Mouse (Mus musculus): ENCODE data around the gene Pcdh9. TPM values are rescaled to one million over a fixed set of nuclear protein-coding genes. Genes with fewer than 3 reads are reported as not detected.
"Not testable (repeated sequence)": the region's sequence is repeated elsewhere in the genome, so short reads cannot be mapped to it uniquely, and the experiment has no call there.

The Pcdh9 gene
- polyA plus RNA-seq, 1 experiment from 2014 or later = 27.5 TPM

DNA sequence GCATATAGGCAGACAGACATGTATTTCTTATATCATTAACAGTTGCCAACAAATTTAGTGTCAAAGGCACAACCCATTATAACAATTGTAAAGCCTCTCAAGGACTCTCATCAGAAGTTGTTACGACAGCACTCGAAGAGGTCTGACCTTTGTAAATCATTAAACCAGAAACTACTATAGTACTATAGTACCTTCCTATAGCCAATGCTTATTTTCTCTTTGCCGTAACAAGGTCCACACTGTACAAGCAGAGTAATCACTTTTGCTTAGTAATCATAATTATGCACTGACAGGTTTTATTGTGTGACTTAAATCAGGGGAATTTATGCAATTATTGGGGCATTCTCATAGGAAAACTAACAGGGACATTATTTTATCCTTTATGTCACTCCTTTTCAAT, 606.5 kb downstream of the Pcdh9 start:
- ATAC-seq (replicated peaks; ENCODE audit: insufficient number of reproducible peaks, low FRiP score, low TSS enrichment, low read depth) (no peak), DNase-seq (ENCODE audit: low spot score) (no peak)
- no peak overlapping the region for H3K4me2 ChIP-seq (ENCODE audit: low read depth, low read length)
- no peaks in the 10 kb centered on the region for H3K36me3 ChIP-seq (replicated peaks; ENCODE audit: control insufficient read depth, insufficient read depth, low read depth, low read length)
- no peaks in the 10 kb centered on the region for H3K27me3 ChIP-seq (ENCODE audit: control insufficient read depth, insufficient read depth, low read length)
- no peak overlapping the region for H3K9ac ChIP-seq (replicated peaks; ENCODE audit: low read length)
- no peak overlapping the region for H3K4me3 ChIP-seq (ENCODE audit: low read depth, low read length)
- WGBS = 87% methylated on average over 3 of the region's 3 CpGs
- no peaks in the 10 kb centered on the region for H3K9me3 ChIP-seq (replicated peaks; ENCODE audit: control insufficient read depth, low read length)
- no peak overlapping the region for H3K27ac ChIP-seq (replicated peaks; ENCODE audit: low read depth, low read length)
- H3K4me1 ChIP-seq (ENCODE audit: control insufficient read depth, insufficient read depth, low read length) = no peaks in the 10 kb centered on the region

DNA sequence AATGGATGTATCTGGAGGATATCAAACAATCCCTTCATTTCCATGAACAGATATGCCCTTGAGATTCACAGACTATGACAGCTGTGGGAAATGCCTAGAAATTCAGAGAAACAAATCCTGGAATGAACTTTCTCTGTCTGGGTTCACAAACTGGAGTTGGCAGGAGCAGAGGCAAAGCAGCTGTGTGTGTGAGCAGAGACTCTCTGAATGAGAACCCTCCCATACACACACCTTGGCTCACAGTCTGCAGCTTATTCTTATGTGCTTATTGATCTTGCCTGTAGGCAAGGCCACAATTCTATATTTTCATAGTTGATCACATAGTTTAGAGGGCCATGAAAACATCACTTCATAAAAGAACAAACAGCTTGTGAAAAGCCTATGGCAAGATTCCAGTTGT, 614.8 kb downstream of the Pcdh9 start:
- H3K27me3 ChIP-seq (ENCODE audit: control insufficient read depth, insufficient read depth, low read length) = no peaks in the 10 kb centered on the region
- H3K27ac ChIP-seq (replicated peaks; ENCODE audit: low read depth, low read length) = no peak overlapping the region
- no peak overlapping the region for H3K4me3 ChIP-seq (ENCODE audit: low read depth, low read length)
- ATAC-seq (replicated peaks; ENCODE audit: insufficient number of reproducible peaks, low FRiP score, low TSS enrichment, low read depth) (no peak), DNase-seq (ENCODE audit: low spot score) (no peak)
- no peaks in the 10 kb centered on the region for H3K9me3 ChIP-seq (replicated peaks; ENCODE audit: control insufficient read depth, low read length)
- no peaks in the 10 kb centered on the region for H3K36me3 ChIP-seq (replicated peaks; ENCODE audit: control insufficient read depth, insufficient read depth, low read depth, low read length)
- no peak overlapping the region for H3K4me2 ChIP-seq (ENCODE audit: low read depth, low read length)
- no peak overlapping the region for H3K9ac ChIP-seq (replicated peaks; ENCODE audit: low read length)
- no peaks in the 10 kb centered on the region for H3K4me1 ChIP-seq (ENCODE audit: control insufficient read depth, insufficient read depth, low read length)

DNA sequence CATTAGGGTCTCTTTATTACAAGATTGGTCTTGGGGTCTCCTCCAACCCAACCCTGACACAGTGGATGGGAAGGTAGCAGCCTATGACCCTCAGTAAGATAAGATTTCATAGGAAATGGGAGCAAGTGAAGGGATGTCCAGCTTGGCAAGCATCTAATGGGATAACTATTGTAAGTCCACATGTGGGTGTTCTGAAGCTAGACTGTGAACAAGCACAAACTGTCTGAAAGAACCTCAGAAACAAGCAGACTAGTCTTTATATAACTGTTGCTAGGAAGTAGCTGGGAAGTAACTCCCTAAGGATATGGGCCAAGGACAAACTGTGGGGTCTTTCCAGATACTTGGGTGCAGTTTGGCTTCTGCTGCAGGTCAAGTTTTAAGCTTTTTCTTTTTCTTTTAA, 615.7 kb downstream of the Pcdh9 start:
- Histone ChIP-seq H3K36me3 (replicated peaks; ENCODE audit: control insufficient read depth, insufficient read depth, low read depth, low read length) (no peaks in the 10 kb centered on the region), H3K4me2 (ENCODE audit: low read depth, low read length) (no peak overlapping the region), H3K4me3 (ENCODE audit: low read depth, low read length) (no peak overlapping the region), H3K9me3 (replicated peaks; ENCODE audit: control insufficient read depth, low read length) (no peaks in the 10 kb centered on the region), H3K4me1 (ENCODE audit: control insufficient read depth, insufficient read depth, low read length) (no peaks in the 10 kb centered on the region), H3K27ac (replicated peaks; ENCODE audit: low read depth, low read length) (no peak overlapping the region), H3K9ac (replicated peaks; ENCODE audit: low read length) (no peak overlapping the region), H3K27me3 (ENCODE audit: control insufficient read depth, insufficient read depth, low read length) (no peaks in the 10 kb centered on the region)
- ATAC-seq (replicated peaks; ENCODE audit: insufficient number of reproducible peaks, low FRiP score, low TSS enrichment, low read depth) (no peak), DNase-seq (ENCODE audit: low spot score) (no peak)

DNA sequence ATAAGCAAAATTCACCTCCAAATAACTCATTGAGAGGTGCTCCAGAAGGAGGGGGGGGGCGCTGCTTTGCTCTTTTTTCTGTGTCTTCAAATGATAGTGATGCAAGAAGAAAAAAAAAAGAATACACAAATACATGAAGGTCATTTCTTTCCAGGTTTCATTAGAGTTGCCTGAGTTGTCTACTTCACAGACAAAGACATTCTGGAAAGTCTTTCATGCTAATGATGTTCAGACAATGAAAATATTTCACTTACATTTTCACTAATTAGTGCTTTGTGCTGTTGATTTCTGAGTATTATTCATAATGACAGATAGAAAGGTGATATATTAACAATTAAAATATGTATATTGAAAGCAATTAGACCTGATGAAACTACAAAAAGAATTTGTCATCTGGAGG, 637.1 kb downstream of the Pcdh9 start:
- DNase-seq (ENCODE audit: low spot score) (no peak), ATAC-seq (replicated peaks; ENCODE audit: insufficient number of reproducible peaks, low FRiP score, low TSS enrichment, low read depth) (no peak)
- Histone ChIP-seq H3K4me1 (ENCODE audit: control insufficient read depth, insufficient read depth, low read length) (no peaks in the 10 kb centered on the region), H3K4me3 (ENCODE audit: low read depth, low read length) (no peak overlapping the region), H3K9me3 (replicated peaks; ENCODE audit: control insufficient read depth, low read length) (no peaks in the 10 kb centered on the region), H3K27ac (replicated peaks; ENCODE audit: low read depth, low read length) (no peak overlapping the region), H3K36me3 (replicated peaks; ENCODE audit: control insufficient read depth, insufficient read depth, low read depth, low read length) (no peaks in the 10 kb centered on the region), H3K4me2 (ENCODE audit: low read depth, low read length) (no peak overlapping the region), H3K9ac (replicated peaks; ENCODE audit: low read length) (no peak overlapping the region), H3K27me3 (ENCODE audit: control insufficient read depth, insufficient read depth, low read length) (no peaks in the 10 kb centered on the region)
- WGBS = 82% methylated on average over 1 of the region's 1 CpGs

DNA sequence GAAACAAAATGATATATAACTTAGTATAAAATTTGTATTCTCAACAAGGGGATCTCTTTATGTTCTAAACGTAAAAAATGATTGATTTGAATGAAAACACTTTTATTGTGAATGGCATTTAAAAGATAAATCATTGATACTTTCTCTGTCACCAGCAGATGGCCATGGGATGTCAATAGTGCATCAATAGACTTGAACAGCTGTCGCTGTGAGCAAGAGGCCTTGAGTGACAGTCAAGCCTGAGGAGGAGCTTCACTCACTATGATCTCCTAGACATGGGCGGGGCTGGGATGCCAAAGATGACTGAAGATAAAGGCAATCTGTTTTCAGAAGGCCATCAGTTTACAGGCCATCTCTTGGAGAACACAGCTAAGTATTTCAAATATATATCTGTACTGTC, 650.2 kb downstream of the Pcdh9 start:
- ATAC-seq (replicated peaks; ENCODE audit: insufficient number of reproducible peaks, low FRiP score, low TSS enrichment, low read depth) = no peak
- no peaks in the 10 kb centered on the region for H3K27me3 ChIP-seq (ENCODE audit: control insufficient read depth, insufficient read depth, low read length)
- WGBS = 66% methylated on average over 3 of the region's 3 CpGs
- no peak overlapping the region for H3K4me3 ChIP-seq (ENCODE audit: low read depth, low read length)
- H3K36me3 ChIP-seq (replicated peaks; ENCODE audit: control insufficient read depth, insufficient read depth, low read depth, low read length) = no peaks in the 10 kb centered on the region
- no peak for DNase-seq (ENCODE audit: low spot score)
- no peaks in the 10 kb centered on the region for H3K4me1 ChIP-seq (ENCODE audit: control insufficient read depth, insufficient read depth, low read length)
- H3K9ac ChIP-seq (replicated peaks; ENCODE audit: low read length) = no peak overlapping the region
- no peak overlapping the region for H3K27ac ChIP-seq (replicated peaks; ENCODE audit: low read depth, low read length)
- H3K4me2 ChIP-seq (ENCODE audit: low read depth, low read length) = no peak overlapping the region
- H3K9me3 ChIP-seq (replicated peaks; ENCODE audit: control insufficient read depth, low read length) = no peaks in the 10 kb centered on the region

DNA sequence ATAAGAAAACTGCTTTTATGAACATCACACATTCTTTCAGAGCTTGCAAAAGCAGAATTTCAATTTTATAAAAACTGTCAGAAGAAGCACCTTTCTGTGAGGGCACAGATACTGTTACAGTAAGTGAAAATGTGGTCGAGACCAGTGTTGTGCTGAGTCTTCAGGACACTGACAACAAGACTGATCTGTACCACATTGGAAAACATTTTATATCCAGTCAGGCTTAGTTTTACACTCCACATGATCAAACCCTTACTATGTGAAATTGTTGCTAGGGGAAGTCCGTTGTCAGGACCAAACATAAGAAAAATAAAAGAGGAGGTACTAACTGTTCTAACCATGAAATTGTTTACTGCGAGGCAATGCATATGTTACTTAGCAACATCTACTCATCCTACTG, 656.1 kb downstream of the Pcdh9 start:
- Histone ChIP-seq H3K36me3 (replicated peaks; ENCODE audit: control insufficient read depth, insufficient read depth, low read depth, low read length) (no peaks in the 10 kb centered on the region), H3K4me2 (ENCODE audit: low read depth, low read length) (no peak overlapping the region), H3K27ac (replicated peaks; ENCODE audit: low read depth, low read length) (no peak overlapping the region), H3K4me1 (ENCODE audit: control insufficient read depth, insufficient read depth, low read length) (no peaks in the 10 kb centered on the region), H3K9ac (replicated peaks; ENCODE audit: low read length) (no peak overlapping the region), H3K27me3 (ENCODE audit: control insufficient read depth, insufficient read depth, low read length) (no peaks in the 10 kb centered on the region), H3K9me3 (replicated peaks; ENCODE audit: control insufficient read depth, low read length) (no peaks in the 10 kb centered on the region), H3K4me3 (ENCODE audit: low read depth, low read length) (no peak overlapping the region)
- DNase-seq (ENCODE audit: low spot score) (no peak), ATAC-seq (replicated peaks; ENCODE audit: insufficient number of reproducible peaks, low FRiP score, low TSS enrichment, low read depth) (no peak)
- 78% methylated on average over 3 of the region's 3 CpGs for WGBS

DNA sequence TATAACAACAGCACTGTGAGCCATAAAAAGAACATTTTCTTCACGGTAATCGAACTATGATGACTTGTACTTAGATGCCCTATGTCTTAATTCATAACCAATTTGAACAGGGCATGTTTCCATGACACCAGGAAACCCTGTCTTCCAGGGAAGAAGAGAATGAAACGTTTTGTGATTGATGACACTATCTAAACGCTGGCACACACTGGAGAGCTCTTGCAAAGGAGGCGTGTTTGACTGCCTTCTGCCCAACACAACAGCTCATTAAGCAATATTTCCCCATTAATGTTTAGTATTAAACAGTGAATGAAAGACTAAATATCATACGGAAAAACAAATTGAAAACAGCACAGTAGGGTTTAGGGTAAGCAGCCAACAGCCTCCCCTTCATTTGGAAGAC, 656.9 kb downstream of the Pcdh9 start:
- ATAC-seq (replicated peaks; ENCODE audit: insufficient number of reproducible peaks, low FRiP score, low TSS enrichment, low read depth) = no peak
- no peak overlapping the region for H3K9ac ChIP-seq (replicated peaks; ENCODE audit: low read length)
- WGBS = 70% methylated on average over 6 of the region's 6 CpGs

DNA sequence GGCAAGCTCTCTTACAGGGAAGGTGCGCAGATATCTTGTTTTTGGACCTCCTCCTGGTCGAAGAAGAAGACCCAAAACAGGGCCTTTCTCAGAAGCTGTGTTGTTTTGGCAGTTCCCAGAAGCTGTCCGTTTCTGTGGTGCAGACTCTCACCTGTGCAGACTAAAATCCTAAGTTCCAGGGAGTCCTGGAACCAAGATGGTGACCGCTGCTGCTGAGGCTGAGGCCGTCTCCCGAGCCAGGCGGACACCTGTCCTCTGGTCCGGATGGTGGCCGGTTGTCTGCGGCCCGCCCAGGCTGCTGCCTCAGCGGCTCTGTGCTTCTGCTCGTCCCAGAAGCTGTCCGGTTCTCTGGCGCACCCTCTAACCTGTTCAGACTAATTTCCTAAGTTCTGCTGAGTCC, 675.6 kb downstream of the Pcdh9 start:
- H3K27ac ChIP-seq (replicated peaks; ENCODE audit: low read depth, low read length); H3K9ac ChIP-seq (replicated peaks; ENCODE audit: low read length); H3K4me2 ChIP-seq (ENCODE audit: low read depth, low read length); H3K27me3 ChIP-seq (ENCODE audit: control insufficient read depth, insufficient read depth, low read length); ATAC-seq (replicated peaks; ENCODE audit: insufficient number of reproducible peaks, low FRiP score, low TSS enrichment, low read depth); H3K9me3 ChIP-seq (replicated peaks; ENCODE audit: control insufficient read depth, low read length); H3K4me3 ChIP-seq (ENCODE audit: low read depth, low read length); H3K4me1 ChIP-seq (ENCODE audit: control insufficient read depth, insufficient read depth, low read length); DNase-seq (ENCODE audit: low spot score); H3K36me3 ChIP-seq (replicated peaks; ENCODE audit: control insufficient read depth, insufficient read depth, low read depth, low read length): not testable (repeated sequence)
- WGBS = 100% methylated on average over 5 of the region's 15 CpGs

More for the DNA sequence above, 656.9 kb downstream of the Pcdh9 start:
- H3K27ac ChIP-seq (replicated peaks; ENCODE audit: low read depth, low read length) = no peak overlapping the region
- H3K4me2 ChIP-seq (ENCODE audit: low read depth, low read length) = no peak overlapping the region
- H3K4me3 ChIP-seq (ENCODE audit: low read depth, low read length) = no peak overlapping the region
- DNase-seq (ENCODE audit: low spot score) = no peak
- no peaks in the 10 kb centered on the region for H3K27me3 ChIP-seq (ENCODE audit: control insufficient read depth, insufficient read depth, low read length)
- H3K36me3 ChIP-seq (replicated peaks; ENCODE audit: control insufficient read depth, insufficient read depth, low read depth, low read length) = no peaks in the 10 kb centered on the region
- H3K9me3 ChIP-seq (replicated peaks; ENCODE audit: control insufficient read depth, low read length) = no peaks in the 10 kb centered on the region
- H3K4me1 ChIP-seq (ENCODE audit: control insufficient read depth, insufficient read depth, low read length) = no peaks in the 10 kb centered on the region

DNA sequence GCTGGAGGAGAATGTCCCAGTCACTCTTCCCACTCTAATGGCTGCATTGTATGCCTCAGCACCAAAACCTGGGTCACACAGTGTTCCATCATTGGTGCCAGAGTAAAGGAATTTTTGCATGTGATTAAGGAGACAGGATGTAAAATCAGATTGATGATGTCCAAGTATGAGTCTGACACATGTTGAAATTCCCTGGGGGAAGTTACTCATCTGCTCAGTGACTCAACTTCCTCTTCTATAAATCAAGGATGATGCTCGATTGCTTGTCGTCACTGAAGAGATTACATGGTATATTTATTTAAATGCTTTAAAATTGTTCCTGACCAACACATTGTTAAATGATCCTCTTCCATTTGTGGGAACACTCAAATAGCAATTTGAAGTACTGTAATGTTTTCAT, 690.7 kb downstream of the Pcdh9 start:
- H3K9ac ChIP-seq (replicated peaks; ENCODE audit: low read length) = no peak overlapping the region
- no peaks in the 10 kb centered on the region for H3K36me3 ChIP-seq (replicated peaks; ENCODE audit: control insufficient read depth, insufficient read depth, low read depth, low read length)
- no peaks in the 10 kb centered on the region for H3K9me3 ChIP-seq (replicated peaks; ENCODE audit: control insufficient read depth, low read length)
- no peak overlapping the region for H3K27ac ChIP-seq (replicated peaks; ENCODE audit: low read depth, low read length)
- H3K4me2 ChIP-seq (ENCODE audit: low read depth, low read length) = no peak overlapping the region
- 79% methylated on average over 2 of the region's 2 CpGs for WGBS
- DNase-seq (ENCODE audit: low spot score) (no peak), ATAC-seq (replicated peaks; ENCODE audit: insufficient number of reproducible peaks, low FRiP score, low TSS enrichment, low read depth) (no peak)
- no peaks in the 10 kb centered on the region for H3K4me1 ChIP-seq (ENCODE audit: control insufficient read depth, insufficient read depth, low read length)
- H3K27me3 ChIP-seq (ENCODE audit: control insufficient read depth, insufficient read depth, low read length) = no peaks in the 10 kb centered on the region
- H3K4me3 ChIP-seq (ENCODE audit: low read depth, low read length) = no peak overlapping the region
